ENCODE assay signal across 8 mouse cellular contexts in the genomic region with DNA sequence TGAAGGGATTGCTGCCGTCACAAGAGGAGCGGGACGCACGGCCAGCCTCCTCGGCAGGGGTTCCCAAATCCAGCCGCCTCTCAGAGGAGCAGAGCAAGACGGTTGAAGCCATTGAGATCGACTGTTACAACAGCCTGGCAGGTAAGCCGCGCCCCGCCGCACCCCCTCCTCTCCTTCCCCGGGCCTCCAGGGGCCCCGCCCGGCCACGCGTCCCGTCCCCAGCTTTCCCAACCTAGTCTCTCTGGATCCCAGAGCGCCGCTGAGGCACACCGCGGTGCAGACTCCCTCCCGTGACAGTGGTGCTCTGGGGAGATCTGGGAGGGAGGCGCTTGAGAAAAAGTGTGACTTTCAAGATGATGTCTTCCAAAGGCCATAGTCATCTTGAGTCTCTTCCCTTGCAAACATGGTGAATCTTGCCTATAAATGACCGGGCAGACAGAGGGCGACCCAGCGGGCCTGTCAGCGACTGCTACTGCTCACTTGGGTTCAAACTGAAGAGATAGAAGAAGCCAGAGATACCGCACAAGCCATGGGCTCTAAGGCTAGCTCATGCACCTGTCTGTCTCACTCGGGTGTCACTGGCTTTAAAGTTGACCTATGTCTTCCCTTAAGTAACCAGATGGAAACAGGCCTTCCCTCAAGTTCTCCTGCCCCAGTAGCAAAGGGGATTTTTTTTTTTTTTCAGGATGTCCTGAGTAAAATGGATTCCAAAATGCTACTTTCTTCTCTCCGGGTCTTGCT. TPM values are rescaled to one million over a fixed set of nuclear protein-coding genes. Genes with fewer than 3 reads are reported as not detected.
DNase-seq lines count a peak whose midpoint lies in the region; ATAC-seq and TF ChIP-seq lines count a peak whose summit lies in the region.

No protein-coding gene starts in this region.

- no peak for ATAC-seq in heart, embryonic 11.5 days (replicated peaks; ENCODE audit: insufficient number of reproducible peaks, low FRiP score, low TSS enrichment)
- peak; percentile 57 for ATAC-seq in midbrain, embryonic 11.5 days (ENCODE audit: low FRiP score)

- H3K4me2 ChIP-seq in heart, embryonic 11.5 days = peak overlapping the region; percentile 82
- peak overlapping the region; percentile 94 for H3K4me2 ChIP-seq in midbrain, embryonic 11.5 days

- peak overlapping the region; percentile 69 for H3K9ac ChIP-seq in heart, embryonic 11.5 days (ENCODE audit: low read depth, low read length)
- H3K9ac ChIP-seq in midbrain, embryonic 11.5 days (ENCODE audit: low read length) = peak overlapping the region; percentile 81

- intact Hi-C loops in left cerebral cortex, postnatal 25 days (cut with DNase I) = loop anchor here (2.0 kb wide), 1 partner anchor 149 kb away; a partner anchor contains a TSS

- no peak for DNase-seq in spleen, adult 2 months (ENCODE audit: low read depth in 1 of 2, low spot score in 2 of 2)
- DNase-seq in spleen, adult 12 weeks (ENCODE audit: low spot score) = no peak
- peak; percentile 72 for DNase-seq in cerebellum, adult 9-11 months
- peak; percentile 48 to 61 for DNase-seq in left cerebral cortex, postnatal 25 days (ENCODE audit: low spot score in 2 of 2)
- peak; percentile 94 for DNase-seq in midbrain, embryonic 11.5 days (ENCODE audit: low spot score, missing footprints)
- DNase-seq in urinary bladder, postnatal 36 days (ENCODE audit: low spot score in 2 of 2) = peak; percentile 7 to 17
- DNase-seq in gastrocnemius, adult 8-10 months (ENCODE audit: low spot score in 2 of 2) = no peak

- H3K27ac ChIP-seq in spleen, adult 2 months (ENCODE audit: insufficient read depth, low read length) = no peak overlapping the region
- no peak overlapping the region for H3K27ac ChIP-seq in heart, embryonic 11.5 days (ENCODE audit: low read depth, low read length)
- H3K27ac ChIP-seq in midbrain, embryonic 11.5 days (ENCODE audit: low read depth, low read length) = 0 out of 2 replicates have a peak overlapping the region, but pooled peaks have one; percentile 37

- H3K36me3 ChIP-seq in spleen, adult 2 months (ENCODE audit: control insufficient read depth, insufficient read depth, low read length) = no peaks in the 10 kb centered on the region
- no peaks in the 10 kb centered on the region for H3K36me3 ChIP-seq in heart, embryonic 11.5 days (ENCODE audit: control insufficient read depth, insufficient read depth, low read length)
- no peaks in the 10 kb centered on the region for H3K36me3 ChIP-seq in midbrain, embryonic 11.5 days (ENCODE audit: control insufficient read depth, insufficient read depth, low read length)

- H3K4me3 ChIP-seq in spleen, adult 2 months (ENCODE audit: extremely low read depth, insufficient read depth, insufficient read length) = peak overlapping the region; percentile 9; the same call in 1 of the 2 replicates
- H3K4me3 ChIP-seq in heart, embryonic 11.5 days (ENCODE audit: low read depth, low read length) = peak overlapping the region; percentile 54
- H3K4me3 ChIP-seq in midbrain, embryonic 11.5 days (ENCODE audit: low read depth, low read length) = peak overlapping the region; percentile 49

- WGBS in spleen, adult 2 months = 9% methylated on average over 31 of the region's 31 CpGs
- WGBS in heart, embryonic 11.5 days (ENCODE audit: insufficient replicate concordance) = 3% methylated on average over 31 of the region's 31 CpGs
- 2% methylated on average over 31 of the region's 31 CpGs for WGBS in midbrain, embryonic 11.5 days

- H3K4me1 ChIP-seq in spleen, adult 2 months (ENCODE audit: control insufficient read depth, insufficient read depth, insufficient read length) = peaks cover 3% of the 10 kb centered on the region; the same call in 1 of the 2 replicates
- H3K4me1 ChIP-seq in heart, embryonic 11.5 days (ENCODE audit: control insufficient read depth, insufficient read depth, low read length) = 0 out of 2 replicates have a peak, but pooled peaks cover 3% of the 10 kb centered on the region
- peaks cover 9% of the 10 kb centered on the region; the same call in 1 of the 2 replicates for H3K4me1 ChIP-seq in midbrain, embryonic 11.5 days (ENCODE audit: control insufficient read depth, insufficient read depth, low read length)

- no peaks in the 10 kb centered on the region for H3K9me3 ChIP-seq in heart, embryonic 11.5 days (replicated peaks; ENCODE audit: control insufficient read depth, low read length)
- H3K9me3 ChIP-seq in midbrain, embryonic 11.5 days (ENCODE audit: control insufficient read depth, low read length) = no peaks in the 10 kb centered on the region

- TF ChIP-seq POLR2A in spleen, adult 2 months (IDR thresholded peaks at IDR 0.05; ENCODE audit: low read depth, low read length) = no peak

- TF ChIP-seq CTCF in spleen, adult 2 months (IDR thresholded peaks at IDR 0.05; ENCODE audit: extremely low read depth, insufficient read depth, insufficient read length, insufficient replicate concordance) = no peak

- H3K27me3 ChIP-seq in spleen, adult 2 months (ENCODE audit: control insufficient read depth, insufficient read depth, low read length) = peaks cover 16% of the 10 kb centered on the region
- H3K27me3 ChIP-seq in heart, embryonic 11.5 days (ENCODE audit: control insufficient read depth, insufficient read depth, low read length) = peaks cover 49% of the 10 kb centered on the region
- no peaks in the 10 kb centered on the region for H3K27me3 ChIP-seq in midbrain, embryonic 11.5 days (ENCODE audit: control insufficient read depth, insufficient read depth, low read length)

RNA-seq across cellular contexts. Expression of a gene that starts 0.8 kb away (rescaled TPM):
- polyA plus RNA-seq in spleen, adult 2 months (2012; rRNA removed) = 0.33 and 0.40 TPM in 2 replicates
- 0.77 and 1.2 TPM in 2 replicates for polyA plus RNA-seq in heart, embryonic 11.5 days (2014; fragmentation: Nextera tagmentation; extraction: Ambion mirVana)
- 10 to 100 TPM; 53.1 to 57.1 TPM for total RNA-seq in left cerebral cortex, postnatal 25 days (2021)
- polyA plus RNA-seq in midbrain, embryonic 11.5 days (2014; fragmentation: Nextera tagmentation; extraction: Ambion mirVana) = 2.0 TPM in 2 replicates
- total RNA-seq in gastrocnemius, adult 8-10 months (2022) = 1 to 10 TPM; 4.3 to 6.0 (median 5.2) TPM

RNA-seq across cellular contexts. Expression of a gene that starts 37.0 kb away (rescaled TPM):
- polyA plus RNA-seq in spleen, adult 2 months (2012; rRNA removed) = 2.8 and 3.3 TPM in 2 replicates
- polyA plus RNA-seq in heart, embryonic 11.5 days (2014; fragmentation: Nextera tagmentation; extraction: Ambion mirVana) = 70.7 and 76.5 TPM in 2 replicates
- 10 to 100 TPM; 24.4 to 26.9 TPM for total RNA-seq in left cerebral cortex, postnatal 25 days (2021)
- polyA plus RNA-seq in midbrain, embryonic 11.5 days (2014; fragmentation: Nextera tagmentation; extraction: Ambion mirVana) = 80.7 and 89.0 TPM in 2 replicates
- 10 to 100 TPM in 3 of 4 experiments, 1 to 10 TPM in 1; 9.6 to 14.5 (median 13.0) TPM for total RNA-seq in gastrocnemius, adult 8-10 months (2022)

Comparison
In these comparisons a context has a peak if more than half of its experiments do, and no peak if none do; other contexts are left out.
1. DNase-seq: peak in cerebellum, adult 9-11 months (single experiment), left cerebral cortex, postnatal 25 days (2 of 2), midbrain, embryonic 11.5 days (single experiment) and urinary bladder, postnatal 36 days (2 of 2); none in spleen, adult 2 months (0 of 2), spleen, adult 12 weeks (single experiment) and gastrocnemius, adult 8-10 months (0 of 2).
2. RNA of a gene that starts 37.0 kb away (polyA plus RNA-seq): 80.7 to 89.0 TPM in midbrain, embryonic 11.5 days and 70.7 to 76.5 TPM in heart, embryonic 11.5 days; 2.8 to 3.3 TPM in spleen, adult 2 months; every median in the first group is over 10 times any median in the second.
3. Peak in every context shown above with its lines, with median percentiles within 50 percentile points of each other: H3K4me3 ChIP-seq.